Mouse (Mus musculus) CD4-positive, CD25-positive, alpha-beta regulatory T cell, adult 2 months (primary cell): ENCODE measurements around the gene Olfr294.

ENCODE experiments used
- DNase-seq: peaks from one replicate; pipeline ENCODE4 v3.0.0-alpha.2; 2012; ENCODE audit warnings: low read depth, low spot score

The Olfr294 gene

DNA sequence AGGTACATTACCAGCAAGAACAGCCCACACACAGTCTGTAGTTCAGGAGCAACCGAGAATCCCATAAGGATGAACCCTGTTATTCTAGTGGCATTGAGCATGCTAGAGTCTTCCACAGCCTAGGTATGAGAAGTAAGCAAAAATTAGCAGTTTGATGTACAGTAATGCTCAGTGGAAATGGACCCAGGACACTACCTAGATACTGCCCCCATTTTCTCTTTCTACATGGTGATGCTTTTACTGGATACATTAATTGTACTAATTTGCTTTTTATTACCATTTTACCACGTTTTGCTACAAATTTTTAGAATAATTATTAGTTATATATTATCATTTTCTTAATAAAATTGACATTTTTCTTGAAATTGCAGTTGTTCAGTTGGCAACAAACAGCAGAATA lies at the start of gene Olfr294:
Olfr294 (minus strand) TSS at position 101 of the 400 bp plus-strand sequence.
- no peak for DNase-seq

DNA sequence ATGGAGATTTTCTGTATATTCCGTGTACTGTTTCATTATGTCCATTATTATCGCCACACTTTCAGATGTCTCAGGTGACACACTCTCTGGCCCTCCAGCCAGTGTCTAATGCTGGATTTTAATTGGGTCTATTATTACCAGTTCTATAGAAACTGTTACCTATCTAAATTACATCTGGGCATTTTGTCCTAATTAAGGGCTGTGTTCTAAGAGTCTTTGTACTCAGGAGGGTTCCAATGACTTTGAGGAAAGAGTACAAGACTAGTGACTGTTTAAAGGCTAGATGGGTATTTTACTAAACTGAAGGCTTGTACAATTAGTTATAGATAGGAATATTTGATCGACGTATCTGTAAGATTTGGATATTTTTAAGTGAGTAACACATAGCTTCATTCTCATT lies 32.3 kb upstream of the Olfr294 start, which contains the start of gene Olfr293:
Olfr293 (plus strand) TSS at position 301 of the 400 bp plus-strand sequence.
- no peak for DNase-seq

DNA sequence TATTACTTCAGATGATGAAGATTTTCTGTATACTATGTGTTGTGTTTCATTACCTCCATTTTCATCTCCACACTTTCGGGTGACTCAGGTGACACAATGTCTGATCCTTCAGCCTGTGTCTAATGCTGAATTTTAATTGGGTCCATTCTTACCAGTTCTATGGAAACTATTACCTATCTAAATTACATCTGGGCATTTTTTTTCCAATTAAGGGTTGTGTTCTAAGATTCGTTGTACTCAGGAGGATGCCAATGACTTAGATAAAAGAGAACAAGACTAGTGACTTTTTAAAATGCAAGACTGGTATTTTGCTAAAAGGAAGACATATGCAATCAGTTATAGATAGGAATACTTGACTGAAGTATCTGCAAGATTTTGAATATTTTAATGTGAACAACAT lies 32.9 kb downstream of the Olfr294 start, which contains the start of gene Olfr295:
Olfr295 (plus strand) TSS at position 301 of the 400 bp plus-strand sequence.
- DNase-seq: no peak
